Mouse (Mus musculus) olfactory bulb, adult 2 months (tissue): ENCODE measurements around the gene Cplx3.

Experiments
- CTCF ChIP-seq: fragments of 200-500 bp; IDR thresholded peaks from 2 replicates; pipeline ENCODE4 v1.5.1; 2012; ENCODE audit warnings: low read depth, mild to moderate bottlenecking, low read length, moderate library complexity; ENCODE audit not compliant: insufficient read depth
- POLR2A ChIP-seq: fragments of 200-500 bp; IDR thresholded peaks from 2 replicates; pipeline ENCODE4 v1.6.1; 2012; ENCODE audit warnings: mild to moderate bottlenecking, low read depth, low read length, moderate library complexity; ENCODE audit not compliant: insufficient read depth

- no peak for TF ChIP-seq CTCF
- no peak for TF ChIP-seq POLR2A
Measured at GRCm38 (mm10) chr9:57639661-57640328, 33.7 kb upstream of the Cplx3 start.
